Mouse (Mus musculus): ENCODE data around the gene Pnliprp1. TPM values are rescaled to one million over a fixed set of nuclear protein-coding genes. Genes with fewer than 3 reads are reported as not detected.

Pnliprp1 gene
- not detected in 2 replicates for polyA plus RNA-seq (2012)

GRCm38 (mm10) chr19:58728445-58729031 is at the start of gene Pnliprp1:
Gene Pnliprp1 (plus strand): TSS chr19:58728887.

GRCm38 (mm10) chr19:58759423-58759822 is 30.7 kb downstream of the Pnliprp1 start, which contains the start of gene Pnliprp2:
Gene Pnliprp2 (plus strand): TSS chr19:58759719.

Other genes starting within 250 kb of the Pnliprp1 start
- gene Ccdc172, start 216.9 kb upstream of the Pnliprp1 start, polyA plus RNA-seq (2012), result not detected in 2 replicates
- not detected in 2 replicates for gene Pnlip, start 76.4 kb upstream of the Pnliprp1 start, polyA plus RNA-seq (2012)
- gene Pnliprp2, start 30.8 kb downstream of the Pnliprp1 start, polyA plus RNA-seq (2012), result not detected in 2 replicates
- not detected in 2 replicates for gene 1700019N19Rik, start 65.6 kb downstream of the Pnliprp1 start, polyA plus RNA-seq (2012)
- 0.02 TPM in 1 of 2 replicates, not detected in the other for gene Eno4, start 214.5 kb downstream of the Pnliprp1 start, polyA plus RNA-seq (2012)
- gene Hspa12a, start 214.8 kb downstream of the Pnliprp1 start, polyA plus RNA-seq (2012), result 0.03 TPM in 1 of 2 replicates, not detected in the other